Mouse (Mus musculus) kidney, postnatal 4 days (tissue): ENCODE measurements around the gene Rpa3.

Experiments
- DNase-seq, 2 experiments: peaks; one replicate each; pipeline ENCODE4 v3.0.0; 2021; ENCODE audit warnings: mixed read lengths in 2 of 2

Gene Rpa3

GRCm38 (mm10) chr6:8209047-8209865, 49.7 kb downstream of the Rpa3 start, which contains the start of gene Mios:
Mios (plus strand) TSS chr6:8209222.
- peak; percentile 91 to 95 for DNase-seq
